Mouse (Mus musculus): ENCODE data around the gene Efemp2. TPM values are rescaled to one million over a fixed set of nuclear protein-coding genes. Genes with fewer than 3 reads are reported as not detected.

Efemp2 gene
- polyA plus RNA-seq, 1 experiment = 177 TPM

- Histone ChIP-seq H3K27me3 (ENCODE audit: control insufficient read depth, insufficient read depth, insufficient read length) (no peaks in the 10 kb centered on the region), H3K36me3 (ENCODE audit: control insufficient read depth, insufficient read depth) (peaks cover 61% of the 10 kb centered on the region), H3K79me2 (ENCODE audit: control insufficient read depth, insufficient read depth) (peaks cover 66% of the 10 kb centered on the region), H3ac (ENCODE audit: control insufficient read depth, insufficient read length, low read depth) (peak overlapping the region; percentile 9), H3K4me3 (ENCODE audit: insufficient read depth, poor library complexity, severe bottlenecking) (no peak overlapping the region), H3K79me3 (ENCODE audit: low read depth) (peaks cover 45% of the 10 kb centered on the region)
- no peak for TF ChIP-seq MAX (IDR thresholded peaks at IDR 0.05)
- TF ChIP-seq MYOD1 (IDR thresholded peaks at IDR 0.05; ENCODE audit: control insufficient read depth, insufficient read length, low read depth) = no peak
- TF ChIP-seq CTCF (IDR thresholded peaks at IDR 0.05; ENCODE audit: control insufficient read depth, insufficient read depth, insufficient read length) = no peak
- TF ChIP-seq CEBPB (IDR thresholded peaks at IDR 0.05; ENCODE audit: low read depth) = no peak
- no peak for TF ChIP-seq MYOG (IDR thresholded peaks at IDR 0.05; ENCODE audit: control insufficient read depth, extremely low read depth, insufficient read length)
- no peak for TF ChIP-seq FOSL1 (IDR thresholded peaks at IDR 0.05; ENCODE audit: insufficient read depth, low read length, poor library complexity, severe bottlenecking)
- no peak for TF ChIP-seq USF1 (IDR thresholded peaks at IDR 0.05; ENCODE audit: low read depth)
These were observed 18.2 kb upstream of the Efemp2 start for GRCm38 (mm10) chr19:5455568-5455967.

- H3K36me3 ChIP-seq (ENCODE audit: control insufficient read depth, insufficient read depth) = peaks cover 52% of the 10 kb centered on the region
- no peaks in the 10 kb centered on the region for H3K27me3 ChIP-seq (ENCODE audit: control insufficient read depth, insufficient read depth, insufficient read length)
- H3K4me3 ChIP-seq (ENCODE audit: insufficient read depth, poor library complexity, severe bottlenecking) = peak overlapping the region; percentile 38
- H3ac ChIP-seq (ENCODE audit: control insufficient read depth, insufficient read length, low read depth) = peak overlapping the region; percentile 87
- H3K79me3 ChIP-seq (ENCODE audit: low read depth) = peaks cover 42% of the 10 kb centered on the region
- peaks cover 66% of the 10 kb centered on the region for H3K79me2 ChIP-seq (ENCODE audit: control insufficient read depth, insufficient read depth)
- TF ChIP-seq MYOG (IDR thresholded peaks at IDR 0.05; ENCODE audit: control insufficient read depth, extremely low read depth, insufficient read length) (no peak), CTCF (IDR thresholded peaks at IDR 0.05; ENCODE audit: control insufficient read depth, insufficient read depth, insufficient read length) (no peak), FOSL1 (IDR thresholded peaks at IDR 0.05; ENCODE audit: insufficient read depth, low read length, poor library complexity, severe bottlenecking) (no peak), MYOD1 (IDR thresholded peaks at IDR 0.05; ENCODE audit: control insufficient read depth, insufficient read length, low read depth) (no peak), USF1 (IDR thresholded peaks at IDR 0.05; ENCODE audit: low read depth) (no peak), CEBPB (IDR thresholded peaks at IDR 0.05; ENCODE audit: low read depth) (no peak), MAX (IDR thresholded peaks at IDR 0.05) (no peak)
These were observed 17.4 kb upstream of the Efemp2 start for GRCm38 (mm10) chr19:5456241-5456921.

GRCm38 (mm10) chr19:5456922-5457745 is 16.6 kb upstream of the Efemp2 start:
- Histone ChIP-seq H3K36me3 (ENCODE audit: control insufficient read depth, insufficient read depth) (peaks cover 51% of the 10 kb centered on the region), H3K79me2 (ENCODE audit: control insufficient read depth, insufficient read depth) (peaks cover 66% of the 10 kb centered on the region), H3K79me3 (ENCODE audit: low read depth) (peaks cover 36% of the 10 kb centered on the region), H3ac (ENCODE audit: control insufficient read depth, insufficient read length, low read depth) (peak overlapping the region; percentile 87), H3K4me3 (ENCODE audit: insufficient read depth, poor library complexity, severe bottlenecking) (peak overlapping the region; percentile 38), H3K27me3 (ENCODE audit: control insufficient read depth, insufficient read depth, insufficient read length) (no peaks in the 10 kb centered on the region)
- TF ChIP-seq MAX (IDR thresholded peaks at IDR 0.05) (peak; percentile 78), MYOG (IDR thresholded peaks at IDR 0.05; ENCODE audit: control insufficient read depth, extremely low read depth, insufficient read length) (no peak)

- no peak for TF ChIP-seq MYOG (IDR thresholded peaks at IDR 0.05; ENCODE audit: control insufficient read depth, extremely low read depth, insufficient read length)
- TF ChIP-seq FOSL1 (IDR thresholded peaks at IDR 0.05; ENCODE audit: insufficient read depth, low read length, poor library complexity, severe bottlenecking) = no peak
- TF ChIP-seq MAX (IDR thresholded peaks at IDR 0.05) = no peak
- no peak for TF ChIP-seq USF1 (IDR thresholded peaks at IDR 0.05; ENCODE audit: low read depth)
- no peak for TF ChIP-seq CTCF (IDR thresholded peaks at IDR 0.05; ENCODE audit: control insufficient read depth, insufficient read depth, insufficient read length)
- TF ChIP-seq MYOD1 (IDR thresholded peaks at IDR 0.05; ENCODE audit: control insufficient read depth, insufficient read length, low read depth) = no peak
- no peak for TF ChIP-seq CEBPB (IDR thresholded peaks at IDR 0.05; ENCODE audit: low read depth)
These were observed 15.9 kb upstream of the Efemp2 start, which contains the start of gene Ccdc85b for GRCm38 (mm10) chr19:5457746-5458442. Gene Ccdc85b (minus strand): TSS chr19:5457894.

GRCm38 (mm10) chr19:5459019-5459418 is 14.7 kb upstream of the Efemp2 start:
- Histone ChIP-seq H3K4me3 (ENCODE audit: insufficient read depth, poor library complexity, severe bottlenecking) (no peak overlapping the region), H3K79me2 (ENCODE audit: control insufficient read depth, insufficient read depth) (peaks cover 52% of the 10 kb centered on the region), H3K36me3 (ENCODE audit: control insufficient read depth, insufficient read depth) (peaks cover 49% of the 10 kb centered on the region), H3K79me3 (ENCODE audit: low read depth) (peaks cover 23% of the 10 kb centered on the region), H3K27me3 (ENCODE audit: control insufficient read depth, insufficient read depth, insufficient read length) (no peaks in the 10 kb centered on the region), H3ac (ENCODE audit: control insufficient read depth, insufficient read length, low read depth) (no peak overlapping the region)
- TF ChIP-seq MAX (IDR thresholded peaks at IDR 0.05) = no peak
- no peak for TF ChIP-seq USF1 (IDR thresholded peaks at IDR 0.05; ENCODE audit: low read depth)
- no peak for TF ChIP-seq CTCF (IDR thresholded peaks at IDR 0.05; ENCODE audit: control insufficient read depth, insufficient read depth, insufficient read length)
- TF ChIP-seq MYOG (IDR thresholded peaks at IDR 0.05; ENCODE audit: control insufficient read depth, extremely low read depth, insufficient read length) = no peak
- no peak for TF ChIP-seq MYOD1 (IDR thresholded peaks at IDR 0.05; ENCODE audit: control insufficient read depth, insufficient read length, low read depth)

More at GRCm38 (mm10) chr19:5457746-5458442, 15.9 kb upstream of the Efemp2 start, which contains the start of gene Ccdc85b:
- H3K79me3 ChIP-seq (ENCODE audit: low read depth) = peaks cover 31% of the 10 kb centered on the region
- H3K4me3 ChIP-seq (ENCODE audit: insufficient read depth, poor library complexity, severe bottlenecking) = peak within 1 kb of the TSS; percentile 38
- H3K27me3 ChIP-seq (ENCODE audit: control insufficient read depth, insufficient read depth, insufficient read length) = no peaks in the 10 kb centered on the region
- H3ac ChIP-seq (ENCODE audit: control insufficient read depth, insufficient read length, low read depth) = peak within 1 kb of the TSS; percentile 87
- peaks cover 51% of the 10 kb centered on the region for H3K36me3 ChIP-seq (ENCODE audit: control insufficient read depth, insufficient read depth)
- peaks cover 63% of the 10 kb centered on the region for H3K79me2 ChIP-seq (ENCODE audit: control insufficient read depth, insufficient read depth)

All from C2C12 (cell line).